Mouse (Mus musculus) stomach, postnatal 0 days (tissue): Measurements from ENCODE around the gene Hmga2. TPM values are rescaled to one million over a fixed set of nuclear protein-coding genes. Genes with fewer than 3 reads are reported as not detected.

Experiments
- ATAC-seq: fragments of 200-750 bp; cut with Nextera tagmentation; 2 replicates; pipeline ENCODE4 v1.8.0; 2017; ENCODE audit not compliant: low FRiP score, low TSS enrichment
- DNase-seq: peaks from one replicate; pipeline ENCODE4 v3.0.0-alpha.2; 2016; ENCODE audit warnings: low spot score
- H3K27ac ChIP-seq: fragments of 300-500 bp; sonication (generic); replicated peaks from 2 replicates; pipeline ENCODE4 v1.5.1; 2014; ENCODE audit warnings: mild to moderate bottlenecking, control low read depth
- H3K27me3 ChIP-seq: fragments of 300-500 bp; sonication (generic); 2 replicates; pipeline ENCODE4 v1.6.1; 2014; ENCODE audit warnings: low read length; ENCODE audit not compliant: control insufficient read depth, insufficient read depth
- H3K36me3 ChIP-seq: fragments of 300-500 bp; sonication (generic); 2 replicates; pipeline ENCODE4 v1.6.1; 2014; ENCODE audit warnings: low read length, mixed read lengths; ENCODE audit not compliant: control insufficient read depth, insufficient read depth
- H3K4me1 ChIP-seq: fragments of 300-500 bp; sonication (generic); replicated peaks from 2 replicates; pipeline ENCODE4 v1.6.1; 2014; ENCODE audit warnings: antibody characterized with exemption; ENCODE audit not compliant: control insufficient read depth, insufficient read depth
- H3K4me2 ChIP-seq: fragments of 300-500 bp; sonication (generic); replicated peaks from 2 replicates; pipeline ENCODE4 v1.6.1; 2014; ENCODE audit warnings: low read depth, mild to moderate bottlenecking, control low read depth, moderate library complexity
- H3K4me3 ChIP-seq: fragments of 300-500 bp; sonication (generic); 2 replicates; pipeline ENCODE4 v1.5.1; 2014; ENCODE audit warnings: low read depth, low read length, control low read depth
- H3K9ac ChIP-seq: fragments of 300-500 bp; sonication (generic); 2 replicates; pipeline ENCODE4 v1.6.1; 2014; ENCODE audit warnings: mild to moderate bottlenecking, low read length, control low read depth, mixed read lengths
- H3K9me3 ChIP-seq: fragments of 300-500 bp; sonication (generic); 2 replicates; pipeline ENCODE4 v1.6.1; 2016; ENCODE audit warnings: low read length; ENCODE audit not compliant: control insufficient read depth
- CTCF ChIP-seq: IDR thresholded peaks from 2 replicates; pipeline ENCODE4 v1.5.1; 2016; ENCODE audit warnings: antibody characterized with exemption, low read depth, mild to moderate bottlenecking, moderate library complexity
- EP300 ChIP-seq: optimal IDR thresholded peaks from 2 replicates; pipeline ENCODE3; 2016; ENCODE audit warnings: antibody characterized with exemption
- WGBS: fragments of 180-500 bp; shearing (Covaris S2); extraction: QIAGEN DNeasy Blood & Tissue Kit; methylation state at CpG from one replicate; pipeline ENCODE4 v1.1.7; 2014; 5-methylcytosine and 5-hydroxymethylcytosine counted together
- polyA plus RNA-seq: library from polyadenylated mRNA; unstranded; fragments of >200 nt; fragmentation: Nextera tagmentation; extraction: Ambion mirVana; gene quantifications from 2 replicates; pipeline ENCODE4 v1.2.1, GENCODE M21; 2015

The Hmga2 gene
- polyA plus RNA-seq, 1 experiment from 2014 or later, result 3.6 TPM

GRCm38 (mm10) chr10:120477501-120477900 is 1.2 kb upstream of the Hmga2 start:
- Histone ChIP-seq H3K4me1 (0 out of 2 replicates have a peak, but pooled peaks cover 2% of the 10 kb centered on the region), H3K9ac (peak overlapping the region; percentile 76), H3K36me3 (no peaks in the 10 kb centered on the region), H3K4me3 (peak overlapping the region; percentile 80), H3K4me2 (peak overlapping the region; percentile 99), H3K27me3 (no peaks in the 10 kb centered on the region), H3K27ac (peak overlapping the region; percentile 79), H3K9me3 (no peaks in the 10 kb centered on the region)
- under 1% methylated on average over 21 of the region's 21 CpGs for WGBS
- TF ChIP-seq CTCF (no peak), EP300 (no peak)
- peak; percentile 30; the same call in 1 of the 2 replicates for ATAC-seq
- peak; percentile 48 for DNase-seq

GRCm38 (mm10) chr10:120476516-120477336 is 457 bp upstream of the Hmga2 start:
- H3K27ac ChIP-seq, result peak overlapping the region; percentile 79
- peak overlapping the region; percentile 76 for H3K9ac ChIP-seq
- peak overlapping the region; percentile 99 for H3K4me2 ChIP-seq
- ATAC-seq (peak; percentile 80), DNase-seq (peak; percentile 80)
- no peaks in the 10 kb centered on the region for H3K36me3 ChIP-seq
- TF ChIP-seq CTCF, result peak; percentile 45
- TF ChIP-seq EP300, result no peak
- H3K27me3 ChIP-seq, result no peaks in the 10 kb centered on the region
- peak overlapping the region; percentile 80 for H3K4me3 ChIP-seq
- 0 out of 2 replicates have a peak, but pooled peaks cover 2% of the 10 kb centered on the region for H3K4me1 ChIP-seq
- WGBS, result under 1% methylated on average over 49 of the region's 52 CpGs
- H3K9me3 ChIP-seq, result no peaks in the 10 kb centered on the region

- TF ChIP-seq EP300, result no peak
- TF ChIP-seq CTCF, result no peak
- H3K36me3 ChIP-seq, result no peaks in the 10 kb centered on the region
- no peaks in the 10 kb centered on the region for H3K27me3 ChIP-seq
- 0 out of 2 replicates have a peak, but pooled peaks cover 2% of the 10 kb centered on the region for H3K4me1 ChIP-seq
- peak; percentile 54 for DNase-seq
- peak overlapping the region; percentile 76 for H3K9ac ChIP-seq
- H3K4me2 ChIP-seq, result peak overlapping the region; percentile 99
- peak overlapping the region; percentile 79 for H3K27ac ChIP-seq
- WGBS, result 0% methylated on average over 43 of the region's 45 CpGs
- no peaks in the 10 kb centered on the region for H3K9me3 ChIP-seq
- H3K4me3 ChIP-seq, result peak overlapping the region; percentile 80
- no peak; the same call in 1 of the 2 replicates for ATAC-seq
Measured at GRCm38 (mm10) chr10:120475041-120475541, 1.2 kb downstream of the Hmga2 start.

- no peaks in the 10 kb centered on the region for H3K27me3 ChIP-seq
- peak overlapping the region; percentile 80 for H3K4me3 ChIP-seq
- ATAC-seq (no peak), DNase-seq (peak; percentile 52)
- peak overlapping the region; percentile 99 for H3K4me2 ChIP-seq
- under 1% methylated on average over 20 of the region's 20 CpGs for WGBS
- H3K36me3 ChIP-seq, result no peaks in the 10 kb centered on the region
- H3K27ac ChIP-seq, result no peak overlapping the region
- 0 out of 2 replicates have a peak, but pooled peaks cover 2% of the 10 kb centered on the region for H3K4me1 ChIP-seq
- no peaks in the 10 kb centered on the region for H3K9me3 ChIP-seq
- peak overlapping the region; percentile 76 for H3K9ac ChIP-seq
- TF ChIP-seq CTCF, result no peak
- TF ChIP-seq EP300, result no peak
Measured at GRCm38 (mm10) chr10:120474301-120474700, 2.0 kb downstream of the Hmga2 start.

- DNase-seq (no peak), ATAC-seq (no peak)
- Histone ChIP-seq H3K4me1 (0 out of 2 replicates have a peak, but pooled peaks cover 2% of the 10 kb centered on the region), H3K27ac (no peak overlapping the region), H3K36me3 (no peaks in the 10 kb centered on the region), H3K27me3 (no peaks in the 10 kb centered on the region), H3K4me3 (no peak overlapping the region), H3K9ac (no peak overlapping the region), H3K9me3 (no peaks in the 10 kb centered on the region), H3K4me2 (no peak overlapping the region)
- 47% methylated on average over 4 of the region's 4 CpGs for WGBS
- TF ChIP-seq EP300, result no peak
- no peak for TF ChIP-seq CTCF
Measured at GRCm38 (mm10) chr10:120473218-120473617, 3.1 kb downstream of the Hmga2 start.

- Histone ChIP-seq H3K36me3 (no peaks in the 10 kb centered on the region), H3K4me3 (no peak overlapping the region), H3K27ac (no peak overlapping the region), H3K9ac (no peak overlapping the region), H3K4me2 (no peak overlapping the region), H3K9me3 (no peaks in the 10 kb centered on the region), H3K27me3 (no peaks in the 10 kb centered on the region), H3K4me1 (0 out of 2 replicates have a peak, but pooled peaks cover under 1% of the 10 kb centered on the region)
- ATAC-seq (no peak), DNase-seq (no peak)
- TF ChIP-seq EP300, result no peak
- TF ChIP-seq CTCF, result no peak
- 61% methylated on average over 2 of the region's 2 CpGs for whole genome bisulfite sequencing
Measured at GRCm38 (mm10) chr10:120472606-120473005, 3.7 kb downstream of the Hmga2 start.
